Mouse (Mus musculus): Measurements from ENCODE around the gene Fgfr2.
"Not testable (repeated sequence)": the region's sequence is repeated elsewhere in the genome, so short reads cannot be mapped to it uniquely, and the experiment has no call there.

The Fgfr2 gene

GRCm38 (mm10) chr7:130170144-130170543, 2953.0 kb downstream of the Fgfr2 start:
- no peak for DNase-seq (ENCODE audit: low read depth, low spot score)

GRCm38 (mm10) chr7:130168296-130168695, 2954.9 kb downstream of the Fgfr2 start:
- no peak for DNase-seq (ENCODE audit: low read depth, low spot score)

- DNase-seq (ENCODE audit: low read depth, low spot score) = no peak
These were observed 2955.9 kb downstream of the Fgfr2 start for GRCm38 (mm10) chr7:130167261-130167660.

GRCm38 (mm10) chr7:130166190-130166589, 2957.0 kb downstream of the Fgfr2 start:
- no peak for DNase-seq (ENCODE audit: low read depth, low spot score)

GRCm38 (mm10) chr7:130165408-130165807, 2957.7 kb downstream of the Fgfr2 start:
- DNase-seq (ENCODE audit: low read depth, low spot score) = no peak

- no peak for DNase-seq (ENCODE audit: low read depth, low spot score)
These were observed 2960.4 kb downstream of the Fgfr2 start for GRCm38 (mm10) chr7:130162718-130163117.

GRCm38 (mm10) chr7:130161581-130161980, 2961.6 kb downstream of the Fgfr2 start:
- no peak for DNase-seq (ENCODE audit: low read depth, low spot score)

- DNase-seq (ENCODE audit: low read depth, low spot score) = no peak
These were observed 2964.3 kb downstream of the Fgfr2 start for GRCm38 (mm10) chr7:130158845-130159244.

- no peak for DNase-seq (ENCODE audit: low read depth, low spot score)
These were observed 2969.7 kb downstream of the Fgfr2 start for GRCm38 (mm10) chr7:130153363-130153969.

GRCm38 (mm10) chr7:130148906-130149305, 2974.2 kb downstream of the Fgfr2 start:
- DNase-seq (ENCODE audit: low read depth, low spot score) = no peak

GRCm38 (mm10) chr7:130147230-130147629, 2975.9 kb downstream of the Fgfr2 start:
- no peak for DNase-seq (ENCODE audit: low read depth, low spot score)

GRCm38 (mm10) chr7:130145211-130145610, 2977.9 kb downstream of the Fgfr2 start:
- no peak for DNase-seq (ENCODE audit: low read depth, low spot score)

- no peak for DNase-seq (ENCODE audit: low read depth, low spot score)
These were observed 2979.8 kb downstream of the Fgfr2 start for GRCm38 (mm10) chr7:130143371-130143770.

GRCm38 (mm10) chr7:130141088-130141873, 2981.9 kb downstream of the Fgfr2 start:
- no peak for DNase-seq (ENCODE audit: low read depth, low spot score)

- no peak for DNase-seq (ENCODE audit: low read depth, low spot score)
These were observed 2988.2 kb downstream of the Fgfr2 start for GRCm38 (mm10) chr7:130134924-130135365.

- not testable (repeated sequence) for DNase-seq (ENCODE audit: low read depth, low spot score)
These were observed 2988.7 kb downstream of the Fgfr2 start for GRCm38 (mm10) chr7:130134428-130134827.

- no peak for DNase-seq (ENCODE audit: low read depth, low spot score)
These were observed 2992.9 kb downstream of the Fgfr2 start for GRCm38 (mm10) chr7:130130226-130130625.

GRCm38 (mm10) chr7:130129359-130129960, 2993.7 kb downstream of the Fgfr2 start:
- DNase-seq (ENCODE audit: low read depth, low spot score) = no peak

- no peak for DNase-seq (ENCODE audit: low read depth, low spot score)
These were observed 3001.6 kb downstream of the Fgfr2 start for GRCm38 (mm10) chr7:130121507-130121906.

GRCm38 (mm10) chr7:130119466-130119865, 3003.7 kb downstream of the Fgfr2 start:
- no peak for DNase-seq (ENCODE audit: low read depth, low spot score)

GRCm38 (mm10) chr7:130118726-130119125, 3004.4 kb downstream of the Fgfr2 start:
- no peak for DNase-seq (ENCODE audit: low read depth, low spot score)

GRCm38 (mm10) chr7:130117466-130118123, 3005.6 kb downstream of the Fgfr2 start:
- no peak for DNase-seq (ENCODE audit: low read depth, low spot score)
